Mouse (Mus musculus): ENCODE measurements around the gene Acot12.
A peak's percentile ranks its signal among the peaks of the same experiment; 100 is the strongest.

Acot12 gene

GRCm38 (mm10) chr13:91824845-91825550 lies 83.7 kb downstream of the Acot12 start:
- peak; percentile 27 for DNase-seq (ENCODE audit: extremely low spot score, low spot score)

- no peak for DNase-seq (ENCODE audit: extremely low spot score, low spot score)
These were observed 84.8 kb downstream of the Acot12 start for GRCm38 (mm10) chr13:91826066-91826465.

GRCm38 (mm10) chr13:91827876-91828275 lies 86.6 kb downstream of the Acot12 start:
- no peak for DNase-seq (ENCODE audit: extremely low spot score, low spot score)

Measured in neural tube, embryonic 10.5 days (tissue).